Mouse (Mus musculus) forebrain, embryonic 12.5 days (tissue): Measurements from ENCODE around the gene Stk40. TPM values are rescaled to one million over a fixed set of nuclear protein-coding genes. Genes with fewer than 3 reads are reported as not detected.

Experiments used
- ATAC-seq: fragments of 200-750 bp; cut with Nextera tagmentation; 2 replicates; pipeline ENCODE4 v1.8.0; 2017; ENCODE audit warnings: moderate TSS enrichment; ENCODE audit not compliant: low FRiP score
- H3K27ac ChIP-seq: fragments of 300-500 bp; sonication (generic); 2 replicates; pipeline ENCODE4 v1.5.1; 2016; ENCODE audit warnings: mild to moderate bottlenecking
- H3K27me3 ChIP-seq: fragments of 300-500 bp; sonication (generic); 2 replicates; pipeline ENCODE4 v1.6.1; 2016; ENCODE audit warnings: mild to moderate bottlenecking
- H3K36me3 ChIP-seq: fragments of 300-500 bp; sonication (generic); replicated peaks from 2 replicates; pipeline ENCODE4 v1.6.1; 2016; ENCODE audit warnings: mild to moderate bottlenecking
- H3K4me1 ChIP-seq: fragments of 300-500 bp; sonication (generic); 2 replicates; pipeline ENCODE4 v1.6.1; 2016
- H3K4me2 ChIP-seq: fragments of 300-500 bp; sonication (generic); 2 replicates; pipeline ENCODE4 v1.6.1; 2016; ENCODE audit warnings: mild to moderate bottlenecking, moderate library complexity
- H3K4me3 ChIP-seq: fragments of 300-500 bp; sonication (generic); replicated peaks from 2 replicates; pipeline ENCODE4 v1.5.1; 2016; ENCODE audit warnings: mild to moderate bottlenecking
- H3K9ac ChIP-seq: fragments of 300-500 bp; sonication (generic); 2 replicates; pipeline ENCODE4 v1.6.1; 2016; ENCODE audit warnings: mild to moderate bottlenecking
- H3K9me3 ChIP-seq: fragments of 300-500 bp; sonication (generic); 2 replicates; pipeline ENCODE4 v1.6.1; 2016
- WGBS: fragments of 180-500 bp; shearing (Covaris S2); methylation state at CpG from one replicate; pipeline ENCODE4 v1.1.7; 2016; 5-methylcytosine and 5-hydroxymethylcytosine counted together
- polyA plus RNA-seq: library from polyadenylated mRNA; unstranded; fragments of >200 nt; fragmentation: Nextera tagmentation; extraction: Ambion mirVana; gene quantifications from 2 replicates; pipeline ENCODE4 v1.2.1, GENCODE M21; 2016

Gene Stk40
- polyA plus RNA-seq, 1 experiment from 2014 or later = 42.8 TPM

DNA sequence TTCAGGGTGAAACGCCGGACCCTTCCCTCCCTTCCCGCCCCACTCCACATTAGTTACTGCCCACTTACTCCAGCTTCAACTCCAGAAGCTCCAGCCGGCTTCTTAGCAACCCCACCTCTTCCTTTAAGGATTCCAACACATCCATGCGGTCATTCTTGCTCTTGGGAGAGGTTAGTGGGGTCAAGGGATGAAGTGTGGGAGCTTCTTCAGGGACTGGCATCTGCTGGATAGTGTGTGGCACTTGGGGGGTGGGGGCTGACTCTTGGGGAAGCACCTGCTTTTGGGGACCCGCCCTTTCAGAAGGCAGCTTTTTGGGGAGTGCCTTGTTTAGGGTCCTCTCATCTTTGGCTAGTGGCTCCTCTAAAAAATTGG, 47.2 kb downstream of the Stk40 start:
- Histone ChIP-seq H3K4me3 (no peak overlapping the region), H3K4me2 (no peak overlapping the region), H3K27me3 (peaks cover 54% of the 10 kb centered on the region), H3K9ac (no peak overlapping the region), H3K9me3 (no peaks in the 10 kb centered on the region), H3K4me1 (peaks cover 24% of the 10 kb centered on the region), H3K36me3 (no peaks in the 10 kb centered on the region), H3K27ac (no peak overlapping the region)
- no peak for ATAC-seq
- WGBS = 74% methylated on average over 6 of the region's 6 CpGs

- Histone ChIP-seq H3K27me3 (peaks cover 50% of the 10 kb centered on the region), H3K27ac (no peak overlapping the region), H3K9ac (no peak overlapping the region), H3K36me3 (no peaks in the 10 kb centered on the region), H3K4me3 (no peak overlapping the region), H3K4me1 (peaks cover 24% of the 10 kb centered on the region), H3K4me2 (no peak overlapping the region), H3K9me3 (no peaks in the 10 kb centered on the region)
- 82% methylated on average over 16 of the region's 16 CpGs for WGBS
- no peak for ATAC-seq
Observed at GRCm38 (mm10) chr4:126151701-126152440, 48.1 kb downstream of the Stk40 start.

DNA sequence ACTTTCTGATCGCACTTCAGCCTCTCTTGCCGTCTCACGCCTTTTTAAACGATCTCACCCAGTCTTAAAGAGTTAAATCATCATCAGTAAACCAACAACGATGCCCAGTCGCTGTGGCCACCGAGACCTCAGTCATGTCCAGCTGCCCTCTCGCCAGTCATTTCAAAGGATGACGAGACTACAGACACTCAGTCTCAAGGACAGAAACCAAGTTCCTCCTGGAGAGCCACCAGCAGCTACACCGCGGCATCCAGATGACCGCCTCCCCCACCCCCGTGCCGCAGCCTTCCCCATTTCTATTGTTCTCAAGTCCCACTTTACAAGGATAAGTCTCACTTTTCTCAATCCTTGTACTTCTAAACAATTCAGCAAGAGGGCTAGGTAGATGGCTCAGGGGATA, 49.1 kb downstream of the Stk40 start:
- H3K4me2 ChIP-seq = no peak overlapping the region
- no peaks in the 10 kb centered on the region for H3K9me3 ChIP-seq
- H3K4me3 ChIP-seq = no peak overlapping the region
- H3K9ac ChIP-seq = no peak overlapping the region
- H3K27ac ChIP-seq = no peak overlapping the region
- H3K4me1 ChIP-seq = peaks cover 20% of the 10 kb centered on the region
- H3K36me3 ChIP-seq = no peaks in the 10 kb centered on the region
- H3K27me3 ChIP-seq = peaks cover 41% of the 10 kb centered on the region
- ATAC-seq = no peak
- 57% methylated on average over 14 of the region's 14 CpGs for WGBS

DNA sequence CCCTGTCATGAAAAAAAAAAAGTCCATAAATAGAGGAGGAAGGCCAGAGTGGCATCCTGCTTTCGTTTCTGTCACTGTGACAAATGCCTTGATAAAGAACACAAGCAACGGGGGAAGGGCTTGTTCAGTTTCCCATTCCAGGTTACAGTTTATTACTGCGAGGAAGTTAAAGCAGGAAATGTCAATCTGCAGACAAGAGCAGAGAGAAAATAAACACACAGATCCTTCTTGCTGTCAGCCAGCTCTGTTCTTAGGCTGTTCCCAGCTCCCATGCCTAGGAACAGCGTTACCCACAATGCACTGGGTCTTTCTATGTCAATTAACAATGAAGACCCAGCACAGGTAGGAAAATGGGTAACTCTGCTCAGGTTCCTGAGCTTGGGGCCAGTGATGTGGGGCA, 51.4 kb downstream of the Stk40 start:
- WGBS = 86% methylated on average over 4 of the region's 4 CpGs
- Histone ChIP-seq H3K27ac (peak overlapping the region; percentile 42; the same call in 1 of the 2 replicates), H3K27me3 (peaks cover 18% of the 10 kb centered on the region), H3K9ac (no peak overlapping the region), H3K4me3 (no peak overlapping the region), H3K9me3 (no peaks in the 10 kb centered on the region), H3K4me1 (0 out of 2 replicates have a peak, but pooled peaks cover 6% of the 10 kb centered on the region), H3K36me3 (no peaks in the 10 kb centered on the region), H3K4me2 (no peak overlapping the region)
- ATAC-seq = no peak

DNA sequence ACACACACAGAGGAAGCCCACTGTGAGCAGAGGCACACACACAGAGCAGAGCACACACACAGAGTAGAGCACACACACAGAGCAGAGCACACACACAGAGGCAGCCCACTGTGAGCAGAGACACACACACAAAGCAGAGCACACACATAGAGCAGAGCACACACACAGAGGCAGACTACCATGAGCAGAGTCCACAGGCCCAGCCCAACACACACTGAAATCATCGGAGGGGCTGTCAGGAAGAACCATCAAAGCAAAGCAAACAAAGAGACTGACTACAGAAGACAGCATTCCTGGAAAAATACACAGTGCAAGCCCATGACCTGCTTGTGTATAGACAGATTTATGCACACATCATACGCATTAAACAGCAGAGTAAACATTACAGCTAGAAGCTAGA, 52.1 kb downstream of the Stk40 start:
- H3K9me3 ChIP-seq = no peaks in the 10 kb centered on the region
- 74% methylated on average over 2 of the region's 2 CpGs for WGBS
- ATAC-seq = no peak
- H3K27me3 ChIP-seq = peaks cover 11% of the 10 kb centered on the region
- H3K36me3 ChIP-seq = no peaks in the 10 kb centered on the region
- no peak overlapping the region for H3K4me2 ChIP-seq
- 0 out of 2 replicates have a peak, but pooled peaks cover 6% of the 10 kb centered on the region for H3K4me1 ChIP-seq
- H3K9ac ChIP-seq = no peak overlapping the region
- peak overlapping the region; percentile 38; the same call in 1 of the 2 replicates for H3K27ac ChIP-seq
- no peak overlapping the region for H3K4me3 ChIP-seq

DNA sequence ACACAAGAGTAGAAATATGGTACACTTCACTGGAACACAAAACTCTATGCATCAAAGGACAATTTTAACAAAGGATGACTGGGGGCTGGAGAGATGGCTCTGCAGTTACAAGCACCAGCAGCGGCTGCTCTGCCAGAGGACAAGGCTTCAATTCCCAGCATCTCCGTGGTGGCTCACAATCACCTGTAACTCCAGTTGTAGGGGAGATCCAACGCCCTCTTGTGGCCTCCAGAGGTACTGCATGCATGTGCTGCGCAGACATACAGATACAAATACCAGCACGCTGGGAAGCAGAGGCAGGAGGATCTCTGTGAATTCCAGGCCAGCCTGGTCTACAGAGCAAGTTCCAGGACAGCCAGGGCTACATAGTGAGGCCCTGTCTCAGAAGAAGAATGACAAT, 52.9 kb downstream of the Stk40 start:
- WGBS = 58% methylated on average over 5 of the region's 5 CpGs
- Histone ChIP-seq H3K27ac (0 out of 2 replicates have a peak overlapping the region, but pooled peaks have one; percentile 38), H3K27me3 (peaks cover 4% of the 10 kb centered on the region), H3K4me2 (no peak overlapping the region), H3K36me3 (no peaks in the 10 kb centered on the region), H3K9ac (no peak overlapping the region), H3K4me3 (no peak overlapping the region), H3K9me3 (no peaks in the 10 kb centered on the region), H3K4me1 (0 out of 2 replicates have a peak, but pooled peaks cover 6% of the 10 kb centered on the region)
- no peak for ATAC-seq

DNA sequence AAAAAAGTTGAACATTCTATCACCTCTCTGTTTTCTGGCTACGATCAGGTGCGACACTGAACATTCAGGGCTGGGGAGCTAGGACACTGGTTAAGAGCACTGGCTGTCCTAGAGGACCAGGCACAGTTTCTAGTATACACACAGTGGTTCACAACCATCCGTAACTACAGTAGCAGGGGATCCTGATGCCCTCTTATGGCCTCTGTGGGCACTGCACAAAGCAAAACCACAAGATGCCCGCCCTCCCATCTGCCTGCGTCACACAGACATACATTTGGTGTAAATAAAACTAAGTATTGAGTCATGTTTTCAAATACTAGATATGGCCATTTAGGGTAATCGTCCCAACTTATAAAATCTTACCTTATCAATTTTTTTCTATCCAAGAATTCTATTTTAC, 53.8 kb downstream of the Stk40 start:
- H3K27ac ChIP-seq = no peak overlapping the region
- H3K4me2 ChIP-seq = no peak overlapping the region
- H3K36me3 ChIP-seq = no peaks in the 10 kb centered on the region
- H3K27me3 ChIP-seq = no peaks in the 10 kb centered on the region
- WGBS = 92% methylated on average over 6 of the region's 6 CpGs
- H3K4me1 ChIP-seq = peaks cover 11% of the 10 kb centered on the region
- H3K9ac ChIP-seq = no peak overlapping the region
- no peak overlapping the region for H3K4me3 ChIP-seq
- no peak for ATAC-seq
- H3K9me3 ChIP-seq = no peaks in the 10 kb centered on the region

DNA sequence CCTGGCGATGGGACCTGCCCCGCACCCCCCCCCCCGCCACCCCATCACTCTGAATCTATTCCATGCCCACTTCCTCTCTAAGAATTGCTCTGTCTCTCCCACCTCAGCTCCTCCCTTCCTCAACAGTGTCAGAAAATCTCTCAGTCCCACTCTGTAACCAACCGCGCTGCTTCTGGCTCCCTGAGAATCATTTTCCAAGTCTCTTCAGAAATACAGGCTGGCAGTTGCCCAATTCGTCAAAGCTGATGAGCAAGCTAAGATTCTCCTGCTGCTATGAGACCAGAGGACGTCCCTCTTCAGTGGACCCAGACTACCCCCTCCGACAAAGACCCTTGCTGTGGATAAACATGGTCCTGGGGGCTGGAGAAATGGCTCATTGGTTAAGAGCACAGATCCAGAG, 55.7 kb downstream of the Stk40 start:
- H3K4me1 ChIP-seq = peaks cover 23% of the 10 kb centered on the region
- no peak overlapping the region for H3K4me2 ChIP-seq
- no peak for ATAC-seq
- H3K27ac ChIP-seq = no peak overlapping the region
- 89% methylated on average over 8 of the region's 8 CpGs for WGBS
- H3K36me3 ChIP-seq = no peaks in the 10 kb centered on the region
- no peaks in the 10 kb centered on the region for H3K27me3 ChIP-seq
- no peak overlapping the region for H3K4me3 ChIP-seq
- H3K9me3 ChIP-seq = no peaks in the 10 kb centered on the region
- H3K9ac ChIP-seq = no peak overlapping the region

DNA sequence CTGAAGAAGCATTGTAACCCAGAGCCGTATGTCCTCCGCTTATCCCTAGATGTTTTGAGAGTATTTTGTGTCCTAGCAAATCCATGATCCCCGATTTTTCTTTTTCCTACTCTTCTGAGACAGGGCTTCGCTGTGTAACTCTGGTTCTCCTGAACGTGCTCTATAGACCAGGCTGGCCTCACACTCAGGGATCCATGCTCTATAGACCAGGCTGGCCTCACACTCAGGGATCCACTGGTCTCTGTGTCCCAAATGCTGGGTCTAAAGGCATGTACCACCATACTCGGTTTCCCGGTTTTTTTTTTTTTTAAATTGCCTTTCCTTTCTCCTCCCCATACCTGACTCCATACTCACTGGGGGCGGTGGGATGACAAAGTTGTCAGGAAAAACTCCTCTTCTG, 57.2 kb downstream of the Stk40 start:
- Histone ChIP-seq H3K4me3 (no peak overlapping the region), H3K27me3 (no peaks in the 10 kb centered on the region), H3K4me2 (no peak overlapping the region), H3K4me1 (peaks cover 17% of the 10 kb centered on the region), H3K9ac (no peak overlapping the region), H3K9me3 (no peaks in the 10 kb centered on the region), H3K27ac (no peak overlapping the region), H3K36me3 (peaks cover 7% of the 10 kb centered on the region)
- no peak for ATAC-seq
- 92% methylated on average over 8 of the region's 8 CpGs for WGBS

DNA sequence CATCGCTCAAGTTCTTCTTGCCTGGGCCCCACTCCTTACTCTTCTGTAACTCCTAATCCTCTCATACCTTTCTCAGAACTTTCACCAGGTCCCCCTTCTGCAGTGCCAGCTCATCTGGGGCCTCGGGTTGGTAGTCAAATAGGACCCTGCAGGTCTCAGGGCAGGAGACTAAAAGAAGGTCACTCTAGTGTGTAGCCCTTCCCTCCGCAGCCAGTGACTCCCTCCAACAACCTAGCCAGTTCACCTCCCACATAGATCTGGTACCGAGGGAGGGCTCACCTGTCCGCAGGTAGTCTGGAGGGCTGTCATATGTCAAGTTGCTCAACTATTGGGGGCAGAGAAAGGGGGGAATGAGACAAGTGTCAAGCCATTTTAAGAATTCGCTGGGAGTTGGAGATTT, 57.7 kb downstream of the Stk40 start:
- WGBS = 94% methylated on average over 6 of the region's 6 CpGs

DNA sequence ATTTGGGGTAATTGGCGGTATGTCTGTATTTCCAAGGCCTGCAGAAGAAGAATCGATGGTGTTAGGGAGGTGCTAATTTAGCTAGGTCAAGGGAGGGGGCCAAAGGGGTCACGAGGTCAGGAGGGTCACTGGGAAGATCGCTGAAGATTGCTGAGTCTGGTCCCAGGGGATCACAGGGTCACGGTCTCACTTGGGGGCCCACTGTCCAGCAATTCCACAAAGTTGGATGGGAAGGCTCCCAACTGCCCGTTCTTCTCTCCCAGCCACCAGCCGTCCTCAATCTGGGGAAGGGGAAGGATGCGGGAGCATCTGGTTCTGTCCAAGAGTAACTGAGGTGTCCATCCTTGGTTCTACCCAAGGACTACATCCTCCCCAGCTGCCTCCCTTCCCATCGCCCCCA, 58.2 kb downstream of the Stk40 start:
- Histone ChIP-seq H3K4me1 (peaks cover 17% of the 10 kb centered on the region), H3K9ac (peak overlapping the region; percentile 83; the same call in 1 of the 2 replicates), H3K4me3 (peak overlapping the region; percentile 55), H3K27ac (no peak overlapping the region), H3K4me2 (peak overlapping the region; percentile 98), H3K27me3 (no peaks in the 10 kb centered on the region), H3K36me3 (peaks cover 17% of the 10 kb centered on the region), H3K9me3 (no peaks in the 10 kb centered on the region)
- no peak for ATAC-seq
- 76% methylated on average over 9 of the region's 9 CpGs for WGBS

More for the DNA sequence above, 57.7 kb downstream of the Stk40 start:
- H3K4me3 ChIP-seq = no peak overlapping the region
- no peak overlapping the region for H3K9ac ChIP-seq
- no peak overlapping the region for H3K27ac ChIP-seq
- ATAC-seq = no peak
- H3K27me3 ChIP-seq = no peaks in the 10 kb centered on the region
- no peak overlapping the region for H3K4me2 ChIP-seq
- peaks cover 17% of the 10 kb centered on the region for H3K4me1 ChIP-seq
- H3K9me3 ChIP-seq = no peaks in the 10 kb centered on the region
- H3K36me3 ChIP-seq = peaks cover 11% of the 10 kb centered on the region

- peak overlapping the region; percentile 55 for H3K4me3 ChIP-seq
- H3K4me1 ChIP-seq = peaks cover 17% of the 10 kb centered on the region
- H3K4me2 ChIP-seq = peak overlapping the region; percentile 98
- no peaks in the 10 kb centered on the region for H3K27me3 ChIP-seq
- peak overlapping the region; percentile 83 for H3K9ac ChIP-seq
- H3K27ac ChIP-seq = 0 out of 2 replicates have a peak overlapping the region, but pooled peaks have one; percentile 31
- ATAC-seq = peak; percentile 88
- under 1% methylated on average over 44 of the region's 44 CpGs for WGBS
- peaks cover 23% of the 10 kb centered on the region for H3K36me3 ChIP-seq
- no peaks in the 10 kb centered on the region for H3K9me3 ChIP-seq
Observed at GRCm38 (mm10) chr4:126162544-126163066, 58.8 kb downstream of the Stk40 start.
